Mouse (Mus musculus) adipocyte (in vitro differentiated cells): ENCODE data around the gene Clta.
"Not testable (repeated sequence)": the region's sequence is repeated elsewhere in the genome, so short reads cannot be mapped to it uniquely, and the experiment has no call there.

Experiments used
- DNase-seq: peaks from one replicate; pipeline ENCODE4 v3.0.0-alpha.2; 2016; ENCODE audit warnings: low spot score

Clta gene

DNA sequence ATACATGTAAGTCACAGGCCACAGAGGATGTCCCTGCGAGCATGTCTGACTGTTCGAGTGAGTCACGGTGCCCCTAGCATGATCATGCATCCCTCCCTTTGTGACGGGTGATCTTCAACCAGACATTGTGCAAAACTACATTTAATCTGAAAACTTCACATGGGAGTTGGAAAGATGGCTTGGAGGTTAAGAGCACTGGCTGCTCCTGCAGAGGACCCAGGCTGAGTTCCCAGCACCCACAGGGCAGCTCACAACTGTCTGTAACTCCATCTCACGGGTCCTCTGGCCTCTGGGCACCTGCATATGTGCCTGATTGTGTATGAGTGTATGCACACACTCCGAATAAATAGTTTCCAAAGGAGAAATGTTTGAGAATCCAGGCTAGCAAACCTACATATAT is 20.0 kb downstream of the Clta start:
- DNase-seq: no peak

DNA sequence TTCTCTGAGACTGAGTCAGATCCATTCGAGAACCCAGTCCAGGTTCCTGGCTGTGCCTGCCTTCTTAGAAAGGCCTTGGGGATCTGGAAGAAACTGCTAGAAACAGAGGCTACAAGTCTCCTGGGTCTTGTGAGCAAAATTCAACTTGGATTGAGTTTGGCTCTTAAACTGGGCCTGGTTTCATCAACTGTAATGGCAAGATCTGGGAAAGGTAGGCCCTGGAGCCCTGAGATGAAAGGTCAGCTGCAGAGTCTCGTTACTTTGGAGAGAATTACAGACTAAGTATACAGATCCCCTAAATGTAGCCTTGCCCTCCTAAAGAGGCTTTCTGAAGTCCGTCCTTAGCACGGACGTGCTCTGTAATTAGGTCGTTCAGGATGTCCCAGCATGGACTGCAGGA is 21.3 kb downstream of the Clta start:
- no peak for DNase-seq

DNA sequence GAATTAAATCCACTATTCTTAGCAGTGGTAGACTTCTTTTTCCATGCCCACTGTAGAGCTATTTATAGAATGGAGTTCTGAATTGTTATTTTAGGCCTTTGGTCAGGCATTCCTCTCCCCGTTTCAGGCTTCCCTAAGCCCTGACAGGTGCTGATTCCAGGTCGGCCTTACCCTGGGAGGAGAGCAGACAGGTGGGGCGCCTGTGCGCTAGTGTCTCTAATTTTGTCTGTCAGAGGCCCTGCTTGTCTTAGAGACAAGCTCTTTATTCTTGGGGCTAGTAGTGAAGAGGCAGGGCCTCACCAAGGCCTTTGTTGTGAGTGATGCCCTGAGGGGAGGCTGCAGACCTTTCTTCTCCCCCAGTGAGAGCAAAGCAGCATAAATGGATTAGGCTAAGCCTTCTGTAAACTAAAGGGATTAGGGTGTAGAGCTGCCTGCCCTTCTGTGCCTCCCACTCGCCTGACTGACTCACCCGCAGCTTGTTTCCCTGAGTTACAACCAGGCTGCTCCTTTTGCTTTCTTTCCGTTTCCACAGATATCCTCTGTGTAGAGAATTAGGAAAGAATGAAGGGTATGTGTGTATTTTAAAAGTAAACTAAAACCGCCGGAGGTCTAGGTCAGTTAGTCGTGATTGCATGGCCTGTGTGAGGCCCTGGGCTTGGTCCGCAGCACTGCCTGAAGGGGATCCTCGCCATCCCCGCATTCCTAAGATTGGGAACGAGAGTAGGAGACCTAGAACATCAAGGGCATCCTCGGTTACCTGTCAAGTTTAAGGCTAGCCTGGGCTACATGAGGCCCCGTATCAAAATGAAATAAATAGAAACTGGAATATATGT is 24.3 kb downstream of the Clta start:
- no peak for DNase-seq

DNA sequence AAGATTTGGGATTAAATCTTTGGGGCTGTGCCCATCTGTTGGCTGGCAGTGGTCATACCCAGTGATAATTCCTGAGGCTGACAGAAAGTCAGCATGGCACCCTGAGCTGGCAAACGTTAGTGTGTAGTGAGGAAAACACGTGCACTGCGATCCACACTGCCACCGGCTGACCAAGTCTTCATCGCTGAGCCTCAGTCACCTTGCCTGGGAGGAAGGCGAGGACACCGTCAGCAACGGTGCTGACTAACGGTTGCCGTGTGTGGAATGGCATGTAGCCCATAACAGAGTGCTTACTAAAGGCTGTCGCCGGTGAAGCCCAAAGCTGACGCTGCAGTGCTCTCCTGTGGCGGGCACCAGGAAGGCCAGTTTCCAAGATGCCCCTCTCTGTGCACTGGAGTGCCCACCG is 25.4 kb downstream of the Clta start:
- DNase-seq: no peak

DNA sequence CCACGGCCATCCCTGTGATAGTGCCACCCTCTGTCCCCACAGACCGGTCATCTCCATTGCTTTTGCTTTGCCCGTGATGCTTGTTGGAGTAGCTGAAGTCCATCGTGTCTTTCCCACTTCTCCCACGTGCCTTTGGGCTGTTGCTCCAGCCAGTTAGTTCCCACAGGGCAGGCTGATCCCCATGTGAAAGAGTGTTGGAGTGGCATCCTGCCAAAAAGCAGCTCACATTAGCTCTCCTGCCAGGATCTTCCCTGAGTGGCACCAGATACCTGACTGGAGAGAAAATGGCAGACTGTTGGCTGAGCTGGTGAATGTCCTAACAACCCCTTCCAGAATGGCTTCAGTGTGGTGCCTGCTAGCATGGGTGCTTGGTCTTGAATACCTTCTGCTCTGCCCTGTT is 27.3 kb downstream of the Clta start:
- peak; percentile 59 for DNase-seq

DNA sequence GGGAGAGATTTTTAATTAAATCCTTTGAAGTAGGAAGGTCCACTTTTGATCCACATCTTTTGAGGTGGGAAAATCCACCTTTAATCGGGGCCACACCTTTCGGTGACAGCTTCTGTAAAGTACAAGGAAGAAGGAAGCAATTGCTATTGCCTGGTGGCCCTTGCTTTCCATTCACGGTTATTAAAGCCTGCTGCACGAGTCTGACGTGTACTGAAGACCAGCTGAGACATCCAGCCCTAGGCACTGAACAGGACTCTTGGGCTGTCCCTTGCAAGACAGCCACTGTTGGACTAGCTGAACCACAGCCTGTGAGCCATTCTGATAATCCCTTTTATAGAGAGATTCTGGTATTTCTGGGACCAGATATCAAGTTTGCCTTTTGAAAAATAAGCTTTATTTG is 32.2 kb downstream of the Clta start:
- no peak for DNase-seq

DNA sequence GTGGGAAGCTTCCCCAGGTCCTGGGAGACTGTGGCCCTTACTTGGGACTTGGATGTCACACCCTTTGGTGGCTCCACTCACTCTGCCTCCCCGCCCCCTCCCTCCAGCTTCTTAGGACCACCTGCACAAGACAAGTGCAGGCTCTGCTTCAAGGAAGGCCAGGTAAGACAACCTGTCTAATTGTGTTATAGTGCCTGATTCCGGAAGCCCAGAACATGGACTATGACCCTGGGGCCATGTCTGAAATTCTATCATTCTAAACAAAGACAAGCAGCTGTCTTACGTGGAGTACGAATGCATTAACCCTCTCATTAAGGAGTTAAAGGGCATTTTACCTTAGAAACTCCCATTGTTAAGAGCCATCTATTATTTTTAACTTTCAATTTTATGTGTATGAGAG is 36.5 kb downstream of the Clta start:
- no peak for DNase-seq

DNA sequence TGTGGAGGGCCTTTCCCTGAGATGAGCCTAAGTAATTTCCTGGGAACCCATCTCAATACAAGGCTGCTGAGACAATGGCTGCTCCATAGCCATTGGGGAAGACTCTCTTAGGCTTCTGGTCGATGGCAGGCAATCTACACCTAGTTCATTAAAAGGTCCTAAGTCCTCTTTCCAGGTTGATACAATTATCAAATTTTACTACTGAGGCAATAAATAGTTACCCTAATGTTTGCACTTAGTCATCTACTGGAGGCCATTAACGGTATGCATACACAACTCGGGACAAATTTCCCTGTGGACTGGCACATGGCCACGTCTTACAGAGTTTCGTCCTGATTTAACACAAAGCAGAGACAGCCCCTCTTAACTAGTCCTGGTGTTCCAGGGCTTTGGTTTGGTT is 38.2 kb downstream of the Clta start:
- DNase-seq: no peak

DNA sequence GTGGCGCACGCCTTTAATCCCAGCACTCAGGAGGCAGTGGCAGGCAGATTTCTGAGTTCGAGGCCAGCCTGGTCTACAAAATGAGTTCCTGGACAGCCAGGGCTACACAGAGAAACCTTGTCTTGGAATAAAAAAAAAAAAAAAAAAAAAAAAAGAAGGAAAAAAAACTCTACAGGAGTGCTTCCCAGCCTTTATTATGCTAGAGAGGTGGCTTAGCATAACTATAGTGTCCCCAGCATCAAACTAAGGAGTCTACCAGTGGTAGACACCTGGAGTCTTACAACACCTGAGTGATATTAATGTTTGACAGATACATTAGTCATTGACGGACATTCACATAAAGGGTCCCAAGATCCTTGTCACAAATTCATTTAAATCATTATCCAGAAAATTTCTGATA is 38.9 kb downstream of the Clta start:
- DNase-seq: not testable (repeated sequence)

DNA sequence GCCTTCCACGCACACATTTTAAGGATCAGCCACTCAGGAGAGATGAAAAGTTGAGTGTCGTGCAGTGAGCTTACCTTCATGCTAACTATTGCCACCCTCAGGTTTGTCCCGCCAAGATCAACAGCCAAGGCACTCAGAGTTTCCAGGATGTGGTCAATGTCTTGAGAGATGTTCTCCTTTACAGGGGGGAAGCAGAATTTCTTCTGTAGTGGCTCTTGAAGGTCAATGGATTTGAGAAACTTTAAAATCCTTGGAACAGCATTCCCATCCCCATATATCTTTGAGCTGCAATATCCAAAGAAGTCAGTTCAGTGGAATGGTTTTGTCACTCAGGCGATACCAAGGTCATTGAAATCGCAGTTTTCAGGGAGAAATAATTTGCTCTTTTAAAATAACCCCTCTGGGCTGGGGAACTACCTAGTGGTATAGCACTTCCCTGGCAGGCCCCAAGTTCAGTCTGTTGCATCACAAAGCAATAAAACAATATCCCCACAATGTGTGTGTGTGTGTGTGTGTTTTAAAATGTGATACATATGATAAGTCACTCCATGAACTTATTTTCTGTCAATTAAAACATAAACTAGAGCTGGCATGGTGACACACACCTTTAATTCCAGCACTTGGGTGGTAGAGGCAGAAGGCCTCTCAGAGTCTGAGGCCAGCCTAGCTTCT is 40.6 kb downstream of the Clta start:
- no peak for DNase-seq

DNA sequence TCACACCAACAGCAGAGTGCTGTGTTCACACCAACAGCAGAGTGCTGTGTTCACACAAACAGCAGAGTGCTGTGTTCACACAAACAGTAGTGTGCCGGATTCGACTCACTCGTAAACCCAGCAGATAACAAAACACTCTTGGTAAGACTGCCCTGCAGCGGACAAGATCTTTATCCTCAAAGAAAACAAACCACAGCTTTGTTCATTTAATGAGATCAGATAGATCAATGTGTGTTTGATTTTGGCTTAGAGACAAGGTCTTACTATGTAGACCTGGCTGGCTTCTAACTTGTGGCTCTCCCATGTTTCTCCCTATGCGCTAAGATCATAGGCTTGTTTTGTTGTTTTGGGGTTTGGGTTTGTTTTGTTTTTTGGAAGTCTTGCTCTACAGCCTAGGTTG is 41.8 kb downstream of the Clta start:
- no peak for DNase-seq

DNA sequence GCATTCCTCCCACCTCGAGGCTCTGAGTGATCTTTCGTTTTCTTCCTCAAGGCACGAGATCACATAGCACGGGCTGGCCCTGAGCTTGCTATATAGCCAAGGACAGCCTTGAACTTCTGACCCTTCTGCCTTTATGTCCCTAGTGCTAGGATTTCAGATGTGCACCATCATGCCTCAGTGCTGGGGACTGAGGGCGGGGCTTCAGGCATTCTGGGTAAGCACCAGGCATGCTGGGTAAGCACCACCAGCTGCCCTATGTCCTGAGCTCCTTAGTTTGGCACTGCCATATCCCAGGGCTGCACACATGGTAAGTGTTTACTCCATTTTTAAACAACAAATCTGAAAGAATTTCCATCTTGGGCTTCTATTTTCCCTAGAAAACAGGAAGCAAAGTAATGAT is 45.6 kb downstream of the Clta start:
- DNase-seq: no peak

DNA sequence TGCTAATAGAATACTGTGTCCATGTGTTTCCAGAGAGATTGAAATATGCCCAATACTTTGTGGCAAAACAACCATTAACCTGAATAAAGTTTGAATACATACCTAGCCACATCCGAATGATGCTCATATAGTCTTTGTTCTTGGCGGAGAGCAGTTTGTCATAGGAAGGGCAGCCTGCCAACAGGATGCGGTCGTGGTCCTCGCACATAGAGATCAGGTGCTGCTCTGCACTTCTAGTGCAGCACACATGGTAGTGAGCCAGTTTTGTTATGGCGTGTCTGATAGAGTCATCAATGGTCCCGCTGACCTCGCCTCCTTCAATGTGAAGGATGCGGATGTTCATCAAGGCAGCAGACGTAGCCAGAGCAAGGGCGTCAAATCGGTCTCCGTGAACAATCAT is 55.4 kb downstream of the Clta start:
- DNase-seq: no peak

DNA sequence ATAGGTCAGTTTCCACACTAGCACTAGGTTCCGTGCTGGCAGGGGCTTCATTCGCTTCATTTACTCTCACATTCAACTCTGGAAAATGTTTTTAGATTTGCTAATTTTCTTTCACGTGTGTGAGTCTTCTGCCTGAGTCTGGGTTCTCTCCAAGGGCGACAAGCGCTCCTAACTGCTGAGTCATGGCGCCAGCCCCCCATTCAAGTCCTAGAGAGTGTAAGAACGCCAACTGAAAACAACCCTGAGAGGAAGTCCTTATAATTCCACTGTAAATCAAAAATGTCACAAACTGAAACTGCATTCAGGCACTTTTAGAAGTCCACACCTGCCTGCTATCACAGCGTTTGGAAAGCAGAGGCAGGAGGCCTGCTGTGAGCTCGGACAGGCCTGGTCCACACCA is 57.8 kb downstream of the Clta start:
- no peak for DNase-seq

DNA sequence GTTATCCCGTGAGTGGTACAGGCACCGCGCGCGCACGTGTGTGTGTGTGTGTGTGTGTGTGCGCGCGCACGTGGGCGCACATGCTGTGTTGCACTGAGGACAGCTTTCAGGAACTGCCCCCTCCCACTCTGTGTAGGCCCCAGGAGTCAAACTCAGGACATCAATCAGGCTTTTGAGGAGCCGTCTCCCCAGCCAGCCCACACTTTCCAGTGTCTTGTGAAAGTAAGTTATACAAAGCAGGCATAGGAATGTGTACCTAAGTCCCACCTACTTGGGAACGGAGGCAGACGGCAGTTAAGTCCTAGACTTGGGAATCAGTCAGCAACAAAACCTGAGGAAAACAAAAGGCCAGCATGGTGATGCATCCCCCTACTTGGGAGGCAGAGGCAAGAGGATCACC is 58.6 kb downstream of the Clta start:
- no peak for DNase-seq

DNA sequence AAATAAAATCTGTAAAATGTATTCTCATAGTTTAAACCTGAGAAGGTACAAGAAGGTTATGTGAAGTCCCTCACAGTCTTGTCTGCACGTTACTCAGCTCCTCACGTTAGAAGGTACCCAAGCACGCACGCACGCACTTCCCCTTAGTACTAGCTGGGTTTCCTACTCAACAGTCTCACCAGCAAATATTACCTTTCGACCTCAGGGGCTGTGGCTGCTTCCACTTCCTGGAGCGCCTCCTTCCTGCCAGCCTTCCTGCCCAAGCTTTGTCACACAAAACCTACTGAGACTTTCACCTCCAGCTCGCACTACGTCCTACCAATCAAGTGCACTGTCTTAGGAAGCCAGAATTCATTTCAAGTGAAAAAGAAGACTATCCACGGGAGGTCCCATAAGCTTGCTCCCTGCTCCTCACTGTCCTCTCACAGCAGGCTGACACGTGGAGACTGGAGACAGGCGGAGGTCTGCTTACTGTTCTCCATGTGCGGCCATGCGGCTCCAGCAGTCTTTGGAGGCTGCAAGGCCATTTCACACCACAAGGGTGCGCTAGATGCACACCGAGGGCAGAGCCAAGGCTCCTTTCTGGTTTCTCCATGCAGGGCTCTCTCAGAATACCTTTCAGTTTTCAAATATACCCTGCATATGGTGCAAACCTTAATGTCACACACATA is 61.2 kb downstream of the Clta start:
- DNase-seq: peak; percentile 86

DNA sequence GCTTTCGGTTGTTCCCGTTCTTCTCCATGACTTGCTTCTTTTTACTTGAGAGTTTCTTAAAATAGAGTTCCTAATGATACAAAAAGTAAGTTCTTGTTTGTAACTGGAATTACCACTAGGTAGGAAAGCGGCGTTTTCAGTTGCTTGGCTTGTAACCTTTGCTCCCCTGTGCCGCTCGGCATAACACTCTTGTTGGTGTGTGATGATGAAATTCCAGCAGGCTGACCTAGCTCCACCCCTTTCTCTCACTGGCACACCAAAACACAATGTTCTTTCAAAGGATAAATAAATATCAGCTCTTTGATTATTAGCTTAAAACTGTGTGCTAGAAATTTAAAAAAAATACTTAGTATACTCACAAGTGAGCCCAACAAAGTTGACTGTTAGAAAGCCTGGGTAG is 62.6 kb downstream of the Clta start:
- DNase-seq: peak; percentile 67

DNA sequence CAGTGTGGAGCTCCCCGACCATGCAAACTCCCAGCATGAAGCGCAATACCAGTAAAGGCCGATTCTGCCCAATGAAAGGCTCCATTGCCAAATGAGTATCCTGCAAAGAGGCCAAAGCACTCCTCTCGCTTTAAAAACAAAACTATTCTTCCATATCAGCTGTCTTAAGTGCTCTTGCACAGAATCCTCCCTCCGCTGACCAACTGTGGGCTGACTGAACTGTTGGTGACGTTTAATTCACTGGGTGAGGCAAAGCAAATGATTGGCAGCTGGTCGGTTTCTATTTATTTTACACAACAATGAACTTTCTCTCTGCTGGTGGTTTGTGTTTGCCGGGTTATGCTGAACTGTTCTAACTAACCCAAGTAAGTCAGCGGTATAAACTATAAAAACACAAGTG is 64.5 kb downstream of the Clta start:
- DNase-seq: no peak

DNA sequence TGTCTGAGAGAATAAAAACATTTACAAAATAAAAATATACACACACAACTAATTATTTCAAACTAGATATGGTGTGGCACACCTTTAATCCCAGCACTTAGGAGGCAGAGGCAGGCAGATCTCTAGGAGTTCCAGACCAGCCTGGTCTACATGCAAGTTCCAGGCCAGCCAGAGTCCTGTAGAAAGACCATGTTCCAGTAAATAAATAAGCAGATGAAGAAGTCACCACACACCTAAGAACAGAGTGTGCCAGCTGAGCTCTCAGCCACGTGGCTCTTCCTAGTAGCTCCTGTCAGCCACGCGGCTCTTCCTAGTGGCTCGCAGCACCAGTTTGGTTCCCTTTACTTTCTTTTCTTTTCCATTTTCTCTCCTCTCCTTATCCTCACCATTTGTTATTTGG is 65.2 kb downstream of the Clta start:
- DNase-seq: no peak

DNA sequence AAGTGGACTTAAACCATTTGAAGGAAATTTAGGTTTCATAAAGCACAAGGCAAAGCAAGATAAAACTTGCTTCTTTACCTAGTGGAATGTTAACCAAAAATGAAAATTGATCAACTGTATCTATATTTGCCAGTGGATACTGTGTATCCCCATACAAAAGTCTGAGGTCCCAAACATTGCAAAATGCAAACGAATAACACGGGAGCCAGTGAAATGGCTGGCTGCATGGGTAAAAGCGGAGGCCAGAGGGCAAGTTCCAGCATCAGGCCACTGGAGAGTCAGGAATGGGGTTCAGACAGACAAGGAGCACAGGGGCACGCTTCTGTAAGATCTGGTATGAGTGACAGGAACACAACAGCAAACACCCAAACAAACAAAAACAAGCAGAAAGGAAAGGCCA is 66.4 kb downstream of the Clta start:
- no peak for DNase-seq

DNA sequence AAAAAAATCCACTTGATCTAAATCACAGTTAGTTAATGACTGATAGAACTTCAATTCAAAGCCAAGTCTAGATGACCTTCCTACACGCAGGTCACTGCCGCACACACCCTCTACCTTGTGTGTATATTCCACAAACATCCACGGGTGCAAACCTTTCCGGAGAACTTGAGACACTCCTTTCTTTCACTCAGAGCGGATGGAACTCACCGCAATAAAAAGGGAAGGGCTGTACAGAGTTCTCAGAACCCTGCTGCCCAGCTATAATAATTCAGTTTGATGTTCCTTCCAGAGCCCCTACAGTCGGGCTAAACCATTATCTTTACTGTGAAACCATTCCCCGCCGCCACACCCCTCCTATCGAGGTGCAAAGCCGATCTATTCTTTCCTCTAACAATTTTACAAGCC is 67.5 kb downstream of the Clta start:
- DNase-seq: no peak

DNA sequence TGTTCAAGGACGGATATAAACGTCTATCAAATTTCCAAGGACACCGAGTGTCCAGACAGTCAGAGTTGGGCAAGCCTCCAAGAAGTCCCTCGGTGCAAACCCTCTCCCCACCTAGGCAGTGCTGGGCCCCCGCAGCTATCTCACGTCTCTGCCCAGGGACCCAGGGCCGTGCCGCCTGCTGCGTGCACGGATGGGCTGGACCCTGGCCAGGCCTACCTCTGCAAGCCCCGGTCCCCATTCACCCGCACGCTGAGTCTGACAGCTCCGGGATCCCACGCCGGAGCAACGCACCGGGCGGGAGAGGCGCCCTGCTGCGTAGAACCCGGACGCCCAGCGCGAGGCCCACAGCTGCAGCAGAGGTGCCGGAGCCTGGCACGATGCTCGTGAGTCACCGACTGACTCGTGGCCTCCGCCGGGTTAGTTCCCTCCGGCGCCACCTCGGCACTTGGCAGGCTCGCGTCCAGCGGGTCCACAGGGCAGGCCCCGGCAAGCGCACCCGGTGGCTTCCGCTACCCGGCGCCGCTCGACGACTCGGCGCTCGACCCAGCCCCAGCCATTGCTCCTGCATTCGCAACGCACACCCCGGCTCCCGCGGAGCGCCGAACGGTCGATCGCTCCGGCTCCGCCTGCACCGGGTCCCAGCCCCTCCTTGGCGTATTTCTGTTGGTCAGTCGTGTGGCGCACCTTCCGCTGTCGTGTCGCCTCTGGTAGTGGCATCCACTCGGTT is 68.1 kb downstream of the Clta start:
- peak; percentile 83 for DNase-seq
